Mouse (Mus musculus): ENCODE measurements at regions not wholly inside any gene's neighbourhood (a gene's known extent, or its start where the extent isn't known, plus 50 kb on each side); places are given as distances from the start of the nearest gene placed in this dataset.

GRCm38 (mm10) chr14:72760123-72760522, 50.3 kb upstream of the Fndc3a start:
- Histone ChIP-seq H3K9me3 (ENCODE audit: low read length) (no peaks in the 10 kb centered on the region), H3K4me2 (replicated peaks; ENCODE audit: low read depth, low read length) (no peak overlapping the region), H3K4me3 (ENCODE audit: low read length) (no peak overlapping the region), H3K9ac (replicated peaks; ENCODE audit: low read length) (no peak overlapping the region), H3K27me3 (ENCODE audit: insufficient read depth, low read length) (no peaks in the 10 kb centered on the region), H3K4me1 (ENCODE audit: insufficient read depth, low read length) (no peaks in the 10 kb centered on the region), H3K36me3 (ENCODE audit: insufficient read depth, low read length) (no peaks in the 10 kb centered on the region), H3K27ac (ENCODE audit: low read length) (no peak overlapping the region)
- ATAC-seq (ENCODE audit: low FRiP score, low TSS enrichment) = no peak
